Mouse (Mus musculus): Measurements from ENCODE around the gene Igf2r.

- TF ChIP-seq CTCF (conservative IDR thresholded peaks at IDR 0.05; ENCODE audit: low read length) (no peak), POU5F1 (IDR thresholded peaks at IDR 0.05; ENCODE audit: borderline replicate concordance, low read length) (no peak), NANOG (IDR thresholded peaks at IDR 0.05; ENCODE audit: borderline replicate concordance, low read length) (no peak)
Observed at GRCm38 (mm10) chr17:12755146-12755545, 14.3 kb downstream of the Igf2r start.
